Mouse (Mus musculus) C2C12 (cell line): ENCODE data around the gene Rcc2. TPM values are rescaled to one million over a fixed set of nuclear protein-coding genes. Genes with fewer than 3 reads are reported as not detected.
A peak's percentile ranks its signal among the peaks of the same experiment; 100 is the strongest.

Experiments
- H3K27me3 ChIP-seq: one replicate; pipeline ENCODE4 v1.6.1; 2011; ENCODE audit not compliant: control insufficient read depth, insufficient read depth, insufficient read length
- H3K36me3 ChIP-seq: one replicate; pipeline ENCODE4 v1.6.1; 2011; ENCODE audit not compliant: control insufficient read depth, insufficient read depth
- H3K4me3 ChIP-seq: one replicate; pipeline ENCODE4 v1.5.1; 2011; ENCODE audit warnings: mild to moderate bottlenecking, control low read depth; ENCODE audit not compliant: poor library complexity, insufficient read depth, severe bottlenecking
- H3K79me2 ChIP-seq: one replicate; pipeline ENCODE4 v1.6.1; 2011; ENCODE audit not compliant: control insufficient read depth, insufficient read depth
- H3K79me3 ChIP-seq: one replicate; pipeline ENCODE4 v1.6.1; 2011; ENCODE audit warnings: low read depth, control low read depth
- H3ac ChIP-seq: one replicate; pipeline ENCODE3; 2011; ENCODE audit warnings: low read depth; ENCODE audit not compliant: control insufficient read depth, insufficient read length
- CEBPB ChIP-seq: IDR thresholded peaks from one replicate; pipeline ENCODE4 v1.6.1; 2011; ENCODE audit warnings: low read depth, mild to moderate bottlenecking, control low read depth, moderate library complexity
- CTCF ChIP-seq: IDR thresholded peaks from one replicate; pipeline ENCODE4 v1.5.1; 2011; ENCODE audit not compliant: control insufficient read depth, insufficient read depth, insufficient read length
- FOSL1 ChIP-seq: IDR thresholded peaks from one replicate; pipeline ENCODE4 v1.8.0; 2011; ENCODE audit warnings: mild to moderate bottlenecking, low read length; ENCODE audit not compliant: poor library complexity, insufficient read depth, severe bottlenecking
- MAX ChIP-seq: IDR thresholded peaks from one replicate; pipeline ENCODE4 v1.6.1; 2011; ENCODE audit warnings: mild to moderate bottlenecking, control low read depth
- MYOD1 ChIP-seq: IDR thresholded peaks from one replicate; pipeline ENCODE4 v1.6.1; 2011; ENCODE audit warnings: low read depth; ENCODE audit not compliant: control insufficient read depth, insufficient read length
- MYOG ChIP-seq: IDR thresholded peaks from one replicate; pipeline ENCODE4 v1.6.1; 2011; ENCODE audit not compliant: control insufficient read depth, insufficient read length; ENCODE audit errors: extremely low read depth
- USF1 ChIP-seq: IDR thresholded peaks from one replicate; pipeline ENCODE4 v1.6.1; 2011; ENCODE audit warnings: low read depth, mild to moderate bottlenecking, control low read depth, moderate library complexity
- polyA plus RNA-seq: library from polyadenylated mRNA; unstranded; fragments of >200 nt; fragmentation: generic; extraction: Trizol; gene quantifications from one replicate; pipeline ENCODE4 v1.2.1, GENCODE M21; 2012; ENCODE audit warnings: missing spikeins

Gene Rcc2
- polyA plus RNA-seq, 1 experiment: 213 TPM

DNA sequence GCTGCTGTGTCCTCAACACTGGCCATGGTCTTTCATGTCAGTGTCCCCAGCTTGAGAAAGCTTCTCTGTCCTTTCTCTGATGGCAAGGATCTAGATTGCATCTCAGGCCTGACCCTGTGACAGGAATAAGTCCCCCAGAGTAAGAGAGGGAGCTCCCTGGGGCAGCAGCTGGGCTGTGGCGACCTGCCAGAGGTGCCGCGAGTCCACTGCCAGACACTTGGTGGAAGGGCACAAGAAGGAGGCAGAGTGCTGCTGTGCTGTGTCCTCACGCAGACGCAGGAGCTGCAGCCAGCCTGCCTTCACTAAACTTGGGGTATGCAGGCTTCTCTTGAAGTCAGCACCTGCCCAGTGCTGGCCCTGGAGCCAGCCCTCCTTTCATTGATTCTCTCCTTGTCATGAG is 11.0 kb downstream of the Rcc2 start:
- Histone ChIP-seq H3K79me3 (peaks cover 39% of the 10 kb centered on the region), H3K4me3 (no peak overlapping the region), H3ac (no peak overlapping the region), H3K27me3 (no peaks in the 10 kb centered on the region), H3K79me2 (peaks cover 69% of the 10 kb centered on the region), H3K36me3 (peaks cover 97% of the 10 kb centered on the region)
- TF ChIP-seq MAX (no peak), CTCF (no peak), FOSL1 (no peak), MYOD1 (no peak), CEBPB (no peak), MYOG (no peak), USF1 (no peak)

DNA sequence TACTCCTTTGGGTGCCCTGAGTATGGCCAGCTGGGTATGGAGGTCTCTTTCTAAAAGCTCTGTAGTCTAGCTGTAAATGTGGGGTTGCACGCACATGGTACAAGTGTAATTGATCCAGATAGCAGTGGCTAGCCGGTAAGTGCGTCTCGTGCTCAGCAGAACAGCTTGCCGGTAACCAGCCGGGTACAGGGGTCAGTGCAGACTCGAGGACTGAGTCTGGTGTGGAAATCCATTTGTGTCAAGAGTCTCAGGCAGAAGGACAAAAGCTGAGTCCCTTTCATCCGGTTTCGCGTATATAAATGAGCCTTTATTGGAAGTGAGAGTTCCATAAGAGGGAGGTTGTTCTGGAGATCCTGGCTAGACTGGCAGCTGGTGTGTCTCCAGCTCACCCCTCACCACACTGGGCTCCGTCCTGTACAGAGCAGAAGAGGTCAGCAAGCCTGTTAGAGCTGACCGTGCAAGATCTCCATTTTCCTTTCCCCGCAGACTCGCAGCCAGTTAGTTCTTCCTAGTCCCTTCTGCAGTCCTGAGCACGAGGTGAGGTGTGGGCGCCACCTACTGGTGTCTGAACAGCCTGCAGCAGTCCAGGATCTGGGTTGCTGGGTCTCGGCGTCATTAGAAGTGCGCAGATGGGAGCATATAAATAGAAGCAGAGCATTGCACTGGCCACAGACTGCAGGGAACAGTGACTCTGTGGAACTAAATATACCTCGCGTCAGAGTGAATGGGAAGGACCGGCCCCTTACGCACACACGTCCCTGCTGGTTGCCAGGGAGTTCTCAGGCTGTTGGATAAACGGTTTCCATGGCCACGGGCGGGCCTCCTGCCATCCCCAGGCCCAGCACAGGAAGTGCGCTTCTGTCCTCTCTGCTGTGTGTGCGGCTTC is 13.4 kb downstream of the Rcc2 start:
- H3K36me3 ChIP-seq: peaks cover 98% of the 10 kb centered on the region
- H3K79me3 ChIP-seq: peaks cover 21% of the 10 kb centered on the region
- H3ac ChIP-seq: no peak overlapping the region
- TF ChIP-seq CTCF (peak; percentile 89), MAX (peak; percentile 67), FOSL1 (no peak)
- H3K27me3 ChIP-seq: no peaks in the 10 kb centered on the region
- H3K4me3 ChIP-seq: no peak overlapping the region
- peaks cover 49% of the 10 kb centered on the region for H3K79me2 ChIP-seq

DNA sequence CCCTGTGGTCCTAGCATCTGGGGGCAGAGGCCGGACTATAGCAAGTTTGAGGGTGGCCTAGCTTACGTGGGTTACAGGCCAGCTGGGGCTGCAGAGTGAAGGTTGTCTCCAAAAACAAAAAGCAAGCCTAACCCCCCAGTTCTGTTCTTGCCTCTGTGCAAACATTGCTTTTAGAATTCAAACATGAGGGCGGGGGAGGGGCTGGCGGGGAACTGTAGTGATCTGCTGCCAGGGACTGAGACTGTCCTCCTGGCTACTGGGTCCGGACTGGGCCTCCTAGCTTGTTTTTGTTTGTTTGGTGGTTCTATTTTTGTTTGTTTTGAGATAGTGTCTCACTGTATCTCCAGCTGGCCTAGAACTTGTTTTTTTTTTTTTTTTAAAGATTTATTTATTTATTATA is 14.2 kb downstream of the Rcc2 start:
- Histone ChIP-seq H3K79me2 (peaks cover 44% of the 10 kb centered on the region), H3K27me3 (no peaks in the 10 kb centered on the region), H3K36me3 (peaks cover 98% of the 10 kb centered on the region), H3ac (no peak overlapping the region), H3K79me3 (peaks cover 14% of the 10 kb centered on the region), H3K4me3 (no peak overlapping the region)
- TF ChIP-seq MYOD1 (no peak), CEBPB (no peak), MAX (no peak), CTCF (no peak), MYOG (no peak), USF1 (no peak), FOSL1 (no peak)

DNA sequence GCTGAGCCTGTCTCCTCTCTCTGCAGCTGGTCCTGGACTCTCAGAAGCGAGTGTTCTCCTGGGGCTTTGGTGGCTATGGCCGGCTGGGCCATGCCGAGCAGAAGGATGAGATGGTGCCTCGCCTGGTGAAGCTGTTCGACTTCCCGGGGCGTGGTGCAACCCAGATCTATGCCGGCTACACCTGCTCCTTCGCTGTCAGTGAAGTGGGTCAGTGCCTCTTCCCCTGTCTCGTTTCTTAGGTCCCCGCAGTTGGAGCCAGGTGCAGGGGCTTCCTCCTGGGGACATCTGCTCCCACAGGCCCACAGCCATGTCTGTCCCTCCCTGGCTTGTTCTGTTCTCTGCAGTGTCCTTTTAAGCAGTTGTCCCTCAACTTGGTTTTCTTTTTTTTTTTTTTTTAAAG is 16.7 kb downstream of the Rcc2 start:
- peaks cover 8% of the 10 kb centered on the region for H3K79me3 ChIP-seq
- TF ChIP-seq USF1 (no peak), CEBPB (no peak), MAX (no peak), CTCF (no peak), FOSL1 (no peak), MYOD1 (no peak), MYOG (no peak)
- no peak overlapping the region for H3ac ChIP-seq
- H3K36me3 ChIP-seq: peaks cover 96% of the 10 kb centered on the region
- no peaks in the 10 kb centered on the region for H3K27me3 ChIP-seq
- H3K4me3 ChIP-seq: no peak overlapping the region
- peaks cover 21% of the 10 kb centered on the region for H3K79me2 ChIP-seq

DNA sequence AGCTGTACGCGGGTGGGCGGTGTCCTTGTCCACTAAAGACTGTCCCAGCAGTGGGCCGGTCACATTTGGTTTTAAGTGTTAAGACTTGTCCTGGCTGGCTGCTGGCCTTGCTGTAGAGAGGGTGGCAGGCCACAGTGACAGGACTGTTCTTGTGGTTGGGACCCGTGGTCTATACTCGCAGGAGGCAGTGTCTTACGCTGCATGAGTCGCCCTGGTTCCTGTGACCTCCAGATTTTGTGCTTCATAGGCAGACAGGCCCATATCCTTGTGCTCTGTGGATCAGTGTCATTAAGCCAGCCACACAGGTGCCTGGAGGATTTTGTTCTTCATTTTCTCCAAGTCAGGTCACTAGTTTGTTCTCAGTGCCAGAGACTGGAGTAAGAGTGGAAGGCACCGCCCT is 18.1 kb downstream of the Rcc2 start:
- TF ChIP-seq MYOD1: no peak
- no peak for TF ChIP-seq CTCF
- TF ChIP-seq FOSL1: no peak
- TF ChIP-seq MYOG: no peak
- no peak for TF ChIP-seq MAX
- no peak for TF ChIP-seq CEBPB
- no peak for TF ChIP-seq USF1
- H3K79me2 ChIP-seq: peaks cover 20% of the 10 kb centered on the region
- no peaks in the 10 kb centered on the region for H3K27me3 ChIP-seq
- no peak overlapping the region for H3K4me3 ChIP-seq
- H3K36me3 ChIP-seq: peaks cover 94% of the 10 kb centered on the region
- no peak overlapping the region for H3ac ChIP-seq
- H3K79me3 ChIP-seq: peaks cover 8% of the 10 kb centered on the region
